Mouse (Mus musculus) midbrain, postnatal 0 days (tissue): ENCODE data around the gene Plekhg5. TPM values are rescaled to one million over a fixed set of nuclear protein-coding genes. Genes with fewer than 3 reads are reported as not detected.

Source experiments
- ATAC-seq: fragments of 200-750 bp; cut with Nextera tagmentation; 2 replicates; pipeline ENCODE4 v1.8.0; 2017; ENCODE audit warnings: moderate number of reproducible peaks, mild to moderate bottlenecking, moderate TSS enrichment, moderate library complexity; ENCODE audit not compliant: low FRiP score
- DNase-seq: peaks from one replicate; pipeline ENCODE4 v3.0.0-alpha.2; 2015; ENCODE audit warnings: low spot score
- H3K27ac ChIP-seq: fragments of 300-500 bp; sonication (generic); 2 replicates; pipeline ENCODE4 v1.5.1; 2014; ENCODE audit warnings: low read depth, mild to moderate bottlenecking, low read length, mixed read lengths
- H3K27me3 ChIP-seq: fragments of 300-500 bp; sonication (generic); 2 replicates; pipeline ENCODE4 v1.6.1; 2014; ENCODE audit warnings: low read length, control low read depth, mixed read lengths; ENCODE audit not compliant: insufficient read depth
- H3K36me3 ChIP-seq: fragments of 300-500 bp; sonication (generic); 2 replicates; pipeline ENCODE4 v1.6.1; 2014; ENCODE audit warnings: low read length, control low read depth, mixed read lengths; ENCODE audit not compliant: insufficient read depth
- H3K4me1 ChIP-seq: fragments of 300-500 bp; sonication (generic); 2 replicates; pipeline ENCODE4 v1.6.1; 2014; ENCODE audit warnings: mild to moderate bottlenecking, control low read depth, antibody characterized with exemption, low read length, mixed read lengths; ENCODE audit not compliant: insufficient read depth
- H3K4me2 ChIP-seq: fragments of 300-500 bp; sonication (generic); 2 replicates; pipeline ENCODE4 v1.6.1; 2014; ENCODE audit warnings: low read depth, mild to moderate bottlenecking, low read length, mixed read lengths; ENCODE audit not compliant: poor library complexity, severe bottlenecking
- H3K4me3 ChIP-seq: fragments of 300-500 bp; sonication (generic); 2 replicates; pipeline ENCODE4 v1.5.1; 2014; ENCODE audit warnings: low read depth, mild to moderate bottlenecking, low read length, moderate library complexity
- H3K9ac ChIP-seq: fragments of 300-500 bp; sonication (generic); replicated peaks from 2 replicates; pipeline ENCODE4 v1.6.1; 2014; ENCODE audit warnings: mild to moderate bottlenecking, low read length, moderate library complexity, mixed read lengths; ENCODE audit not compliant: poor library complexity, severe bottlenecking
- H3K9me3 ChIP-seq: fragments of 300-500 bp; sonication (generic); 2 replicates; pipeline ENCODE4 v1.6.1; 2016; ENCODE audit warnings: low read length, control low read depth
- CTCF ChIP-seq: IDR thresholded peaks from 2 replicates; pipeline ENCODE4 v1.5.1; 2016; ENCODE audit warnings: antibody characterized with exemption, mild to moderate bottlenecking
- WGBS: fragments of 180-500 bp; shearing (Covaris S2); extraction: QIAGEN DNeasy Blood & Tissue Kit; methylation state at CpG from one replicate; pipeline ENCODE4 v1.1.7; 2014; 5-methylcytosine and 5-hydroxymethylcytosine counted together
- polyA plus RNA-seq: library from polyadenylated mRNA; unstranded; fragments of >200 nt; fragmentation: Nextera tagmentation; extraction: Ambion mirVana; gene quantifications from 2 replicates; pipeline ENCODE4 v1.2.1, GENCODE M21; 2015
- total RNA-seq: library from RNA; depleted of rRNA; stranded (reverse); fragments of >200 nt; gene quantifications from 2 replicates; pipeline ENCODE4 v1.2.3, GENCODE M21; 2014

Gene Plekhg5
- total and polyA plus RNA-seq, 2 experiments from 2014 or later, result 13.0 to 33.5 TPM

DNA sequence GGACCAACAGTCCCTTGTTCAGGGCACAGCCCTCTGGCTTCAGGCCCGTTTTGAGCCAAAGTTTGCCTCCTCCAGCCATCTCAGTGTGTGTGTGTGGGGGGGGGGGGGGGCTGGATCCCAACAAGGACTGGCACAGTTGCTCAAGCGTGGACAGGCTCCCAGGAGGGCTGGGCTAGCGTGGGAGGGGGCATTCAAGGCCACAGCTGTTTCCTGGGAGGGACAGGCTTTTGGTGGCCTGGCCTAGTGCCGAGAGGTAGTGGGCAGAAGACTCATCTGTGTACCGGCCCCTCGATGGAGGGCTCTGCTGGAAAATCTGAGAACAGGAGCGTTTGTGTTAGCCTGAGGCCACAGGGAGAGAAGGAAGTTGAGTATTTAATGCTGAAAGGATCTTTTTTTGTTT lies 7.6 kb downstream of the Plekhg5 start:
- 71% methylated on average over 7 of the region's 7 CpGs for WGBS
- no peaks in the 10 kb centered on the region for H3K9me3 ChIP-seq

DNA sequence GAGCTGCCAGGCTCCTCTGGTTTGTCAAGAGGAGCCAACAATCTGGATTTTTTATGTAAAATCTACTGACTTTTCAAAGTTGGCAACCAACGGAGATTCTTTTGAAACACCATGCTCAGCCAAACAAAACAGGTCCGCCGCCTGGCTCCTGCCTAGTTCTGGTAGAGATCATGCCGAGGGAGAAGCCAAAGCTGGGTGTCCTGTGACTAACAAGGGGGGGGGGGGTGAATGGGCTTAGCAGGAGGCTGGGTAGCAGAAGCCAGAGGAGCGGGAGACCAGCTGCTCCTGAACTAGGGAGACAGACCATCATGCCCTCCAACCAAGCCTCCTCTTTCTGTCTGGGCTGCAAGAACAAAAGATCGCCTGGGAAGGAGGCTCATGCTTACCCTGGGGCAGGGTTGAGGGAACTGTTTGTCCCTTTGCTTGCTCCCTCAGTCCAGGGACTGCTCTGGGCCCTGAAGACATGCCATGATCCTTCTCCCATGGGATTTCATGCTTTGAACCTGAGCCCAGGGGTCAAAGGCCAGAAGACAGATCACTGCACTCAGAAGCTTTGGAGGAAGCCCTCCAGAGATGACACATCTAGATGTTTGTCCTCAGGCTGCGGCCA lies 11.4 kb downstream of the Plekhg5 start:
- no peak for ATAC-seq
- WGBS, result 64% methylated on average over 7 of the region's 7 CpGs

More for the DNA sequence above, 7.6 kb downstream of the Plekhg5 start:
- TF ChIP-seq CTCF, result no peak
- no peaks in the 10 kb centered on the region for H3K4me1 ChIP-seq
- no peak overlapping the region for H3K4me2 ChIP-seq
- no peaks in the 10 kb centered on the region for H3K36me3 ChIP-seq
- H3K27ac ChIP-seq, result no peak overlapping the region
- no peak overlapping the region for H3K4me3 ChIP-seq
- no peak overlapping the region for H3K9ac ChIP-seq
- DNase-seq (no peak), ATAC-seq (no peak)
- no peaks in the 10 kb centered on the region for H3K27me3 ChIP-seq

DNA sequence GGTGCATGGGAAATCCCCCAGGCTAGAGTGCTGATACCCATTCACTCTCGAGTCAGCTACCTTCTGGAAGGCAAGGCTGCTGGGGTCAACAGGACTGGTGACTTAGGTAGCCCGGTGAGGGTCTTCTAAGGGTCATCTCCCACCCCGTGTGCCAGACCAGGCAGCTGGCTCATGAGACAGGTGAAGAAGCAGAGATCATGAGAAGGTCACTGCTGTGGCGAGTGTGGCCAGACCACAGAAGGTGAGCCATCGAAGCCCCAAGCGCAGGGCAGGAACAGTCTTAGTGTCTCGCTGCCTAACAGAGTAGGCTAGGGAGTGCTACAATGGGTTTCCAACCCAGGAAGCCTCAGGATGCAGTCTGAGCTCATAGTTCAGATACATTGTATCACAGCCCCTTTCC lies 12.3 kb downstream of the Plekhg5 start:
- Histone ChIP-seq H3K9ac (no peak overlapping the region), H3K4me3 (no peak overlapping the region), H3K4me2 (no peak overlapping the region), H3K27ac (no peak overlapping the region), H3K36me3 (no peaks in the 10 kb centered on the region), H3K4me1 (peaks cover 14% of the 10 kb centered on the region; the same call in 1 of the 2 replicates), H3K27me3 (no peaks in the 10 kb centered on the region), H3K9me3 (no peaks in the 10 kb centered on the region)
- no peak for TF ChIP-seq CTCF
- 85% methylated on average over 7 of the region's 7 CpGs for WGBS
- no peak for ATAC-seq
- DNase-seq, result no peak

More for the DNA sequence above, 11.4 kb downstream of the Plekhg5 start:
- Histone ChIP-seq H3K4me3 (no peak overlapping the region), H3K4me1 (peaks cover 14% of the 10 kb centered on the region; the same call in 1 of the 2 replicates), H3K36me3 (no peaks in the 10 kb centered on the region), H3K27ac (no peak overlapping the region), H3K9ac (no peak overlapping the region), H3K4me2 (no peak overlapping the region), H3K9me3 (no peaks in the 10 kb centered on the region), H3K27me3 (no peaks in the 10 kb centered on the region)
- no peak for DNase-seq
- TF ChIP-seq CTCF, result no peak

DNA sequence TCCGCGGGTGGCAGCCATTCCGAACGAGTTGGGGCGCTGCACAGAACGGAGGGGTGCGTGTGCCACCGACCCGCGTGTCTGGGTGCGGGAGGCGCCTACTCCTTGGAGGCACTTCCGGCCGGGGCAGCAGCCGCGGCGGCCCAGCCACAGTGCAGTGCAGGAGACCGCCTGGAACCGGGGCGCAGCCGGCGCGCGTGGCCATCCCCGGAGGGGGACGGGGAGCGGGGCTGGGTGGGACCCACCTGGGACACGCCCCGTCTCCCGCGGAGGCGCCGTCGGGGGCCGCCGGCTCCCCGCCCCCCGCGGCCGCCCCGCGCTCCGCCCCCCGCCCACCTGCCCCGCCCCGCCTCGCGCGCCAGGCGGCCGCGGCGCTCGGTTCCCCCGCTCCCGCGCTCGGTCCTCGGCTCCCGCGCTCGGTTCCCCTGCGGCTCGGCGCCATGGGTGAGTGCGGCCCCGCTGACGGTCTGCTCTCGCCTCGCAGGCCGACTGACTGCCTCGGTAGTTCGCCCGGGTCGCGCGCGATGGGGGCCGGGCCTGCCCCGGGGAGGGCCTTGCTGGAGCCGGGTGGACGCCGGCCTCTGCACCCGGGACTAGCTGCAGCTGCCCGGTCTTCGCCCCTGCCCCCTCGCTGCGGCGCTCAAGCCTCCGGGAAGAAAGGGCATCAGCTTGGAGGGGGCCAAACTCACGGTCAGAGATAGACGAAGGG lies 14.4 kb downstream of the Plekhg5 start:
- Histone ChIP-seq H3K9ac (peak overlapping the region; percentile 85), H3K27ac (no peak overlapping the region; the same call in 1 of the 2 replicates)
- under 1% methylated on average over 63 of the region's 92 CpGs for WGBS

DNA sequence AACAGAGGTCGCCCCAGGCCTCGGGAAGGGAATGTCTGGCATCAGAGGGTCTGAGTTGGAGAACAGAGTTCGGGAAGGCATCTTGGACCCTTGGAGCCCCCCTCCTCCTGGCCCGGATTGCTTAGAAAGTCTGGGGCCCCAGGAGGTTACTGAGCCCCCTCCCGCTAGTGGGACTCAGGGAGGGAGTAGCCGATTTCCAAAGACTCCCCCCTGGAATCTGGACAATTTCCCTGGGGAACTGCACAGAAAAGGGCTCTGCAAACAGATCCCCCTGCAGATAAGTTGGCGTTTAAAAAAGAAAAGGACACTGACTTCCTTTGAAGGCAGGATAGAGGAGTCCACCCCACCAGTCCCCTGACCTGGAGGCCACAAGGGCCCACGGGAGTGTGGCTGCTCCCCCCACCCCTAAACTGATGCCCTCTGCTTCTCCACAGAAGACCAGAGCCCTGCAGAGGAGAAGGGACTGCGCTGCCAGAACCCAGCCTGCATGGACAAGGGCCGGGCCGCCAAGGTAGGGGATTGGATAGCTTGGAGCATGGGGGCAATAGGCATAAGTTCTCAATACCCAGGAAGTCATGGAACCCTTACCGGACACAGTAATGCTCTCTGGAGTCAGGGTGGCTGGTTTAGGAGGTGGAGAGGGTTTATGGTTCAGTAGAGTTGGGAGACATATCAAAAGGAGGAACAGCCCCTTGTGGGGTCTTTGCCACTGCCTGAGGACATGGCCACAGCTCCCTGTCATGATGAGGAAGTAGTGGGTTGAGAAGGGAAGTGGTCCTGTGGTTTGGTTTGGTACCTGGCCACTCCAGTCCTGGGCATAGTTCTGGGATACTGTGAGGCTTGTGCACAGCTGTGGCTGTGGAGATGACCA lies 15.1 kb downstream of the Plekhg5 start:
- no peaks in the 10 kb centered on the region for H3K9me3 ChIP-seq
- no peak for TF ChIP-seq CTCF
- ATAC-seq, result no peak
- WGBS, result 4% methylated on average over 12 of the region's 12 CpGs
- peak overlapping the region; percentile 87 for H3K4me2 ChIP-seq
- H3K27ac ChIP-seq, result no peak overlapping the region; the same call in 1 of the 2 replicates
- H3K4me1 ChIP-seq, result peaks cover 14% of the 10 kb centered on the region; the same call in 1 of the 2 replicates
- H3K27me3 ChIP-seq, result no peaks in the 10 kb centered on the region
- DNase-seq, result no peak
- H3K36me3 ChIP-seq, result no peaks in the 10 kb centered on the region
- H3K9ac ChIP-seq, result peak overlapping the region; percentile 85
- peak overlapping the region; percentile 61 for H3K4me3 ChIP-seq

More for the DNA sequence above, 14.4 kb downstream of the Plekhg5 start:
- DNase-seq, result no peak
- TF ChIP-seq CTCF, result no peak
- Histone ChIP-seq H3K4me1 (peaks cover 14% of the 10 kb centered on the region; the same call in 1 of the 2 replicates), H3K4me2 (peak overlapping the region; percentile 87), H3K27me3 (no peaks in the 10 kb centered on the region), H3K9me3 (no peaks in the 10 kb centered on the region), H3K4me3 (peak overlapping the region; percentile 61), H3K36me3 (no peaks in the 10 kb centered on the region)
- ATAC-seq, result peak; percentile 68
